Mouse (Mus musculus) forebrain, embryonic 11.5 days (tissue): Measurements from ENCODE around the gene Morn1. TPM values are rescaled to one million over a fixed set of nuclear protein-coding genes. Genes with fewer than 3 reads are reported as not detected.

ENCODE experiments used
- ATAC-seq: fragments of 200-750 bp; cut with Nextera tagmentation; replicated peaks from 2 replicates; pipeline ENCODE4 v1.8.0; 2017; ENCODE audit warnings: moderate TSS enrichment; ENCODE audit not compliant: low FRiP score
- DNase-seq: peaks from one replicate; pipeline ENCODE4 v3.0.0-alpha.2; 2017; ENCODE audit warnings: low spot score
- H3K27ac ChIP-seq: fragments of 300-500 bp; sonication (generic); 2 replicates; pipeline ENCODE4 v1.5.1; 2014; ENCODE audit warnings: low read depth, low read length
- H3K27me3 ChIP-seq: fragments of 300-500 bp; sonication (generic); 2 replicates; pipeline ENCODE4 v1.6.1; 2014; ENCODE audit warnings: mild to moderate bottlenecking, low read length, mixed read lengths; ENCODE audit not compliant: control insufficient read depth, insufficient read depth
- H3K36me3 ChIP-seq: fragments of 300-500 bp; sonication (generic); 2 replicates; pipeline ENCODE4 v1.6.1; 2014; ENCODE audit warnings: mild to moderate bottlenecking, low read length, moderate library complexity, mixed read lengths; ENCODE audit not compliant: control insufficient read depth, insufficient read depth
- H3K4me1 ChIP-seq: fragments of 300-500 bp; sonication (generic); replicated peaks from 2 replicates; pipeline ENCODE4 v1.6.1; 2014; ENCODE audit warnings: low read length, mixed read lengths; ENCODE audit not compliant: control insufficient read depth, insufficient read depth
- H3K4me2 ChIP-seq: fragments of 300-500 bp; sonication (generic); 2 replicates; pipeline ENCODE4 v1.6.1; 2014; ENCODE audit warnings: low read depth, mild to moderate bottlenecking, low read length, moderate library complexity, mixed read lengths; ENCODE audit not compliant: severe bottlenecking
- H3K4me3 ChIP-seq: fragments of 300-500 bp; sonication (generic); 2 replicates; pipeline ENCODE4 v1.5.1; 2014; ENCODE audit warnings: low read depth, low read length
- H3K9ac ChIP-seq: fragments of 300-500 bp; sonication (generic); 2 replicates; pipeline ENCODE4 v1.6.1; 2014; ENCODE audit warnings: low read length
- H3K9me3 ChIP-seq: fragments of 300-500 bp; sonication (generic); 2 replicates; pipeline ENCODE4 v1.6.1; 2016; ENCODE audit warnings: low read length, mixed read lengths; ENCODE audit not compliant: control insufficient read depth
- WGBS: fragments of 180-500 bp; shearing (Covaris S2); extraction: QIAGEN DNeasy Blood & Tissue Kit; methylation state at CpG from one replicate; pipeline ENCODE4 v1.1.7; 2014; 5-methylcytosine and 5-hydroxymethylcytosine counted together
- polyA plus RNA-seq: library from polyadenylated mRNA; unstranded; fragments of >200 nt; fragmentation: Nextera tagmentation; extraction: Ambion mirVana; gene quantifications from 2 replicates; pipeline ENCODE4 v1.2.1, GENCODE M21; 2014

Gene Morn1
- polyA plus RNA-seq, result 4.8 TPM in 2 replicates

DNA sequence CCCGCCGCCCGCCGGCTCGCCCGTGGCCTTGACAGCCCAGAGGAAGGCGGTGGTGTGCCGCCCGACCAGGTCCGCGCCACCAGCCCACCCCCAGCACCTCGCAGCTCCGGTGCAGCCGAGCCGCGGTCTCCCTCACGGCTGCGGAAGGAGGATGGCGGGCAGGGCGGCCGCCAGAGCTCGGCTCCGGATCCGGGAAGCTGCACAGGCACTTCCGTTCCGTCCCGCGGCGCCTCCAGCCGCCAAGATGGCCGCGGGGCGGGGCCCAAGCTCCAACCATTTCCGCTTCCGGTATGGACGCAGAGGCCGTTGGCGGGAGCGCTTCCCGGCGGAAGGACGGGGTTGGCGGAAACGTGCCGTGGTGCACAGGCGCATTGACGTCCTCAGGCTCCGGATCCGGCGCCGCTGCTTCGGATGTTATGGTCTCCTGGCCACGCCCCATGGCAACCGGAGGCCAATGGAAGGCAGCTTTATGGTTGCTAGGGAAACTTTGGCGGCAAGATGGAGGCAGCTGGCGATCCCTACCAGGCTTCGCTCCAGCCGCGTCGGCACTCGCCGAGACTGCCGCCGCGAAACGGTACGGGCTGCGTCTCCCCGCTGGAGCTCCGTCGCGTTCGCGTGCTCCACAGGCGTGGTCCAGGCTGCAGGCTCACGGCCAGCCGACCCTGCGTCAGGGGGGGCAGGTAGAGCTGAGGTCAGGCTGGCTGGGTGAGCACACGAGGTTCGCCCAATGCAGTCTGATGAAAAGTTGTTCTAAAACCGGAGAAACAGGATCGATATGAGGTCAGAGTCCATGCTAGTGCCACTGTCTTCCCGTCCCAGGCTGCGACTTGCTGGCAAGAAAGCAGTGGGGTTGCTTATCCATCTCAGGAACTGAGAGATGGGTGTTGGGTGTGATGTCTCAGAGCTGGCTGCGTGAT, at the start of gene Morn1, which contains the start of gene Rer1:
TSS of gene Morn1 (plus strand) at position 470 of the 917 bp plus-strand sequence.
TSS of gene Rer1 (minus strand) at position 275 of the 917 bp plus-strand sequence.
- H3K9me3 ChIP-seq, result no peaks in the 10 kb centered on the region
- H3K4me3 ChIP-seq, result peak within 1 kb of the TSS; percentile 90
- peak within 1 kb of the TSS; percentile 67 for H3K27ac ChIP-seq
- DNase-seq, result peak; percentile 100
- WGBS, result under 1% methylated on average over 84 of the region's 85 CpGs
- H3K4me2 ChIP-seq, result peak within 1 kb of the TSS; percentile 88
- peak; percentile 98 for ATAC-seq
- H3K9ac ChIP-seq, result peak within 1 kb of the TSS; percentile 82
- no peaks in the 10 kb centered on the region for H3K27me3 ChIP-seq
- H3K4me1 ChIP-seq, result peaks cover 13% of the 10 kb centered on the region; the same call in 1 of the 2 replicates
- H3K36me3 ChIP-seq, result no peaks in the 10 kb centered on the region; the same call in 1 of the 2 replicates

DNA sequence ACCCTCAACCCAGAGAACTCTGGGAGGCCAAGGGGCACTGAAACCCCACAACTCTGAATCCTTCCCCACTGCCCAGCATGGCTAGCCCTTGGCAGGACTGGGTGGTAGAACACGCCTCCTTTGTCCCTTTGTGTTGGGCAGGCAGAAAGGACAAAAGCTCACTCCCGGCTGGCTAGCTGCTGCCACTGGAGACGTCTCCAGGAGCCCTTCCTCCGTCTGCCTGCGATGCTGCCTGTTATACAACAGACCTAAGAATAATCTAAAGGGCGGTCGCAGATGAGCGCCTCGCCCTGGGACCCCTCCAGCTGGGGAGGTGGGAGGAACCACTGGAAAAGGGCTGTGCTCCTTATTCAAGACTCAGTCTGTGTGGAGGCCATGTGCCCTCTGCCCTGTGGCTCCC, 46.2 kb upstream of the Morn1 start:
- peaks cover 42% of the 10 kb centered on the region for H3K27me3 ChIP-seq
- H3K4me2 ChIP-seq, result no peak overlapping the region
- H3K4me1 ChIP-seq, result peaks cover 13% of the 10 kb centered on the region; the same call in 1 of the 2 replicates
- 11% methylated on average over 9 of the region's 9 CpGs for WGBS
- peak overlapping the region; percentile 20; the same call in 1 of the 2 replicates for H3K9ac ChIP-seq
- ATAC-seq, result peak; percentile 55; the same call in 1 of the 2 replicates
- H3K4me3 ChIP-seq, result no peak overlapping the region
- no peak for DNase-seq
- H3K9me3 ChIP-seq, result no peaks in the 10 kb centered on the region
- H3K27ac ChIP-seq, result no peak overlapping the region
- no peaks in the 10 kb centered on the region for H3K36me3 ChIP-seq

DNA sequence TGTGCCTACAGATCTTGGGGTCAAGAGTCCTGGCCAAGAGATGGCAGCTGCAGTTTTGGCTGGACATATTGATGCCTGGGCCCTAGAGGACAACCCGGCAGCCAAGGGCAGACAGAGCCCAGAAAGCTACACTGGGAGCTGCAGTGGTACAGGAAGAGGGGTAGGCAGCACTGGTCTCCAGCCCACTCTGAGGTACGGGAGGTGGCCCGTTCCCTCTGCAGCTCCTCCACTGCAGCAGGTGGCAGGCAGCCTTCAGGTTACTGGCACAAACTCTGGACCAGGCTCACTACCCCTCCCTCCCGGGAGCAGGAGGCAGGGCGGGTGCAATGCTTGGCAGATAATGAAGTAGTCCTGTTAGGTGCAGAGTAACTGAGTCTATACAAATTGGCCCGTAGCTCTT, 45.7 kb upstream of the Morn1 start:
- H3K4me2 ChIP-seq, result no peak overlapping the region
- no peak for DNase-seq

DNA sequence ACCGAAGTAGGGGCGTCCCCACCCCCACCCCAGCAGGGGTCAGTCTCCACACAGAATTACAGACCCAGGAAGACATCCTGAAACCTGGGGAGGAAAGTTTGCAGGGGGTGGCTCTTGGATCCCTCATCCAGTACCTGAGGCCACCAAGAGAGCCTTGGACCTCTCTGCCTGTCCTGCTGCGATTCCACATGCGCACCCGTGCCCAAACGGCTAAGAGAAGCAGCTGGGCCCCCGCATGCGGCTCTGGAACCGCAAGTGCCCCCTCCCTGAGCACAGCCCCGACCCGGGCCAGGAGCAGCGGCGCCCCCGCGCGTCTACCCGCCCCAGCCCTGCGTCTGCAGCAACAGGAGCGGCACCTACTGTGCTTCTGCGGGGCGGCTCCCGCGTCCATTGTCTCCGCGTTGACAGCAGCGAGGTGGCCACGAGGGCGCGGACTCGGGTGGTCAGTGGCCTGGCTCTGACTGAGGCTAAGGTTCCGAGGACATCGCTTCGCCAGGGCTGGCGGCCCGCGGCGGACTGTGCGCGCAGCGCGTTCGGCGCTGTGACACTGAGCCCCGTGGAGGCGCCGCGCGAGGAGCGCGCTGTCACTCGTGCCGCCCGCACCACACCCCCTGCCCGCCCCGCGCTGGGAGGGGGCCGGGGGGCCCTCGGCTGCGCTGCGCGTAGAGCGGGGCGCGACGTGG, 43.6 kb upstream of the Morn1 start:
- no peak for ATAC-seq
- 1% methylated on average over 61 of the region's 65 CpGs for WGBS
- no peak for DNase-seq

More for the DNA sequence above, 45.7 kb upstream of the Morn1 start:
- 54% methylated on average over 6 of the region's 6 CpGs for WGBS
- H3K4me1 ChIP-seq, result peaks cover 13% of the 10 kb centered on the region; the same call in 1 of the 2 replicates
- no peaks in the 10 kb centered on the region for H3K9me3 ChIP-seq
- no peak overlapping the region for H3K4me3 ChIP-seq
- H3K27me3 ChIP-seq, result peaks cover 46% of the 10 kb centered on the region
- no peak overlapping the region for H3K27ac ChIP-seq
- no peaks in the 10 kb centered on the region for H3K36me3 ChIP-seq
- no peak for ATAC-seq
- H3K9ac ChIP-seq, result peak overlapping the region; percentile 3; the same call in 1 of the 2 replicates

DNA sequence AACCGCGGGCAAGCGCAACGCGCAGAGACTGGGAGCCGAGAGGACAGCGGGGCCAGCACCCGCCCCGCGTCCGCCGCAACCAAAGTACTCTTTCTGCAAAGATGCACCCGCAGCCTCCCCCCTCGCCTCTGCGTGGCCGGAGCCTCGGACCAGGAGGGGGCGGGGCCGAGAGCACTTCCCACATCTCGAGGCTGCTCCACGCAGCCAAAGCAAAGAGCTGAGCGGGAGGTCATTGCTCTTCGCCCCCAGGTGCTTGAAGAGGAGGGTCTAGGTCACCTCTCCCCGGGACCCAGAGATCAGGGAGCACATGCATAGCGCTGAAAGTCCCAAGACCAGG, 43.1 kb upstream of the Morn1 start:
- peaks cover 46% of the 10 kb centered on the region for H3K27me3 ChIP-seq
- H3K4me1 ChIP-seq, result peaks cover 13% of the 10 kb centered on the region; the same call in 1 of the 2 replicates
- no peak for DNase-seq
- H3K36me3 ChIP-seq, result no peaks in the 10 kb centered on the region
- peak overlapping the region; percentile 34 for H3K4me3 ChIP-seq
- no peak for ATAC-seq
- under 1% methylated on average over 25 of the region's 25 CpGs for WGBS
- no peak overlapping the region for H3K27ac ChIP-seq
- H3K4me2 ChIP-seq, result peak overlapping the region; percentile 61
- peak overlapping the region; percentile 35 for H3K9ac ChIP-seq
- no peaks in the 10 kb centered on the region for H3K9me3 ChIP-seq

More for the DNA sequence above, 43.6 kb upstream of the Morn1 start:
- no peaks in the 10 kb centered on the region for H3K9me3 ChIP-seq
- no peak overlapping the region for H3K27ac ChIP-seq
- no peaks in the 10 kb centered on the region for H3K36me3 ChIP-seq
- peak overlapping the region; percentile 35 for H3K9ac ChIP-seq
- H3K4me1 ChIP-seq, result peaks cover 13% of the 10 kb centered on the region; the same call in 1 of the 2 replicates
- peak overlapping the region; percentile 34 for H3K4me3 ChIP-seq
- peak overlapping the region; percentile 61 for H3K4me2 ChIP-seq
- peaks cover 46% of the 10 kb centered on the region for H3K27me3 ChIP-seq

DNA sequence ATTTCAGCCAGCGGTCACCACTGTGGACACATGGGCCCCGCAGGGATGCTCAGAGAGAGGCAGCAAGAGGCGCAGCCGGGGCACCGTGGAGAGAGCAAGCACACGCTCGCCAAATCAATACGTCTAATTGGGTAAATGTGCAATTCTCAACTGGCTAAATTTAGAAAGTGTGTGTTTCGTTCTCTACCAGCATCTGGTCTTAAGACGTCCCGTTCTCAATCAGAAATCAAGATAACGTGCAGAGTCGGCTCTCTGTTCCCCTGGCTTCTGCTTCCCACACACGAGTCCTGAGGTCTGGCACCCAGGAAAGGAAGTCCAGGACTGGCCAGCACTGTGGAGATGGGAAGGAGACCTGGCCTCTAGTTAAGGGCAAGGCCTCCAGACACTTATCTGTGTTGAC, 39.7 kb upstream of the Morn1 start:
- H3K9me3 ChIP-seq, result no peaks in the 10 kb centered on the region
- 89% methylated on average over 14 of the region's 14 CpGs for WGBS
- H3K36me3 ChIP-seq, result no peaks in the 10 kb centered on the region
- DNase-seq (no peak), ATAC-seq (no peak)
- H3K27me3 ChIP-seq, result peaks cover 38% of the 10 kb centered on the region
- H3K9ac ChIP-seq, result no peak overlapping the region
- H3K4me1 ChIP-seq, result peaks cover 6% of the 10 kb centered on the region; the same call in 1 of the 2 replicates
- H3K4me3 ChIP-seq, result no peak overlapping the region
- H3K27ac ChIP-seq, result no peak overlapping the region
- no peak overlapping the region for H3K4me2 ChIP-seq

DNA sequence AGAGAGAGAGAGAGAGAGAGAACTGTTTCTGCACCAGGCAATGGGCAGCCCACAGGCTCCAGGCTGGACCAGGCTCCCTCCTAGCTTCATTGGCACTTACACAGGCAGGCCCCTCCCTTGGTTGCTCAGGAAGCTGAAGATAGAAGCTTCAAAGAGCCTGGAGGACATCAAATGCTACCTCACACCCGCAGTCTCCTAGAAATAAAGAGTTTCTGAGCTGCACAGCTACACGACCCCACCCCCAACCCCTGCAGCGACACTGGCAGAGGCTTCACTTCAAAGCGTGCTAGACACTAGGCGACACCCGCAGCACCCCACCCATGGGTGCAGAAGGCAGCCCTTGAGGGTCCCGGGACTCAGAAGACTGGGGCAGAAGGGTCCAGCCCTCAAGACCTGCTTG, 36.3 kb upstream of the Morn1 start:
- H3K9me3 ChIP-seq, result no peaks in the 10 kb centered on the region
- H3K27ac ChIP-seq, result no peak overlapping the region
- H3K27me3 ChIP-seq, result peaks cover 4% of the 10 kb centered on the region
- H3K9ac ChIP-seq, result no peak overlapping the region
- no peak for DNase-seq
- no peak for ATAC-seq
- WGBS, result 83% methylated on average over 7 of the region's 7 CpGs
- H3K4me3 ChIP-seq, result no peak overlapping the region
- H3K4me1 ChIP-seq, result no peaks in the 10 kb centered on the region
- H3K36me3 ChIP-seq, result no peaks in the 10 kb centered on the region
- H3K4me2 ChIP-seq, result no peak overlapping the region

DNA sequence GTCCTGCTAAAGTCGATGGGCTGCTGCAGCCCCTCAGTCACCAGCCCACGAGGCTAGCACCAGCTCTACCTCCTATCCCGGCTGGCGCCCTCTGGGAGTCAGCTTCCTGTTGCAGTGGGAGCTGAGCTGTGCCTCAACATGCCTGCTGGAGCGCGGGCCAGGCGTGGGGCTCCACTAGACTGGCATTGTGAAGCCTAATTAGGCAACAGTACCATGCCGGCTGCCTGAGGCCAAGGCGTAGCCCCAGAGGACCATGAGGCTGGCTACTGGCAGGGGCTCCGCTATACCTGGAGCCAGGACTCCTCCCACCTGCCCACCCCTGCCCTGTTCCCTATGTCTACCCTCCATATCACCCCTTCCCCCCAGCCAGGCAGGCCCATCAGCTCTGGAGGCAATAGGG, 29.7 kb upstream of the Morn1 start, which contains the start of gene Plch2:
TSS of gene Plch2 (minus strand) at position 61 of the 400 bp plus-strand sequence.
- H3K36me3 ChIP-seq, result no peaks in the 10 kb centered on the region
- H3K9ac ChIP-seq, result no peak within 1 kb of the TSS
- H3K9me3 ChIP-seq, result no peaks in the 10 kb centered on the region
- DNase-seq (no peak), ATAC-seq (0 out of 2 replicates have a peak, but pooled peaks have one; percentile 22)
- no peaks in the 10 kb centered on the region for H3K27me3 ChIP-seq
- H3K27ac ChIP-seq, result no peak within 1 kb of the TSS
- no peak within 1 kb of the TSS for H3K4me2 ChIP-seq
- 74% methylated on average over 10 of the region's 10 CpGs for WGBS
- H3K4me1 ChIP-seq, result peaks cover 7% of the 10 kb centered on the region
- H3K4me3 ChIP-seq, result no peak within 1 kb of the TSS
